Mouse (Mus musculus): Measurements from ENCODE around the gene Cdc34.
"Not testable (repeated sequence)": the region's sequence is repeated elsewhere in the genome, so short reads cannot be mapped to it uniquely, and the experiment has no call there.

Cdc34 gene

DNA sequence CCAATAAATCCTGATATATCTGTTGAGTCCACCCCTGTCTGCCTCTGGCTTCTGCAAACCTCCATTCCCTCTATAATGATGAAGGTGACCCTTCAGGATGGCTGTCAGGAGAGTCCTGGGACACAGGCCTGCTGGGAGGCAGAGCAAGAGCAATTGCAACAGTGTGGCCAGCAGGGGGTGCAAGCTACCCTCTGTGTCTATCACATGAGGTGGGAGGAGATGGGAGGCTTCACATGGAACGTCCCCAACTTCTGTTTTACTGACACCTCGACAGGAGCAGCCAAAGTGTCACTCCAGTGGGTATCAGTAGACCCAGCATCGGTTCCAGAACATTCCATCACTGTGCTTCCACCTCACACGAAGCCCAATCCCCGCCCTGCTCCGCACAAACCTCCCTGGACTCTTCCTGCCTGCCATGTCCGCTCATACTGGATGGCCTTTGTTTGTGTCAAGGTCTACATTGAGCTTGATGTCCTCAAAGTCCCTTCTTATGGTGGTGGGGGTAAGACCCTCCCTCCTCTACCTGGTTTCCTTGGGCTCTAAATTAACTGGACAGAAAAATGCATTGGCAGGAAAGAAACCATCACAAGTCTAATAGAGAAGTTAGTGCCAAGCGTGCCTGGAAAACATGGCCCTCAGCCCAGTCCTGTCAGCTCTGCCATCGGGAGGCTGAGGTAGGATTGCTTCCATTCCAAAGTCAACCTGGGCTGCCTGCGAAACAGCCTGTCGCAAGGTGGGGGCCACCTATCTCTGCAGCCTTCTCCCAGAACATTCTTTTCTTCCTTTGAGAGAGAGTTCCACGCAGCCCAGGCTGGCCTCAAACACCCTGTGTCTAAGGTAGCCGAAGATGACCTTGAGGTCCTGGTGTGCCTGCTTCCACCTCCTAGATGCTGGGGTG lies 13.5 kb downstream of the Cdc34 start:
- in situ Hi-C loops (cut with MboI) = no loop called here

DNA sequence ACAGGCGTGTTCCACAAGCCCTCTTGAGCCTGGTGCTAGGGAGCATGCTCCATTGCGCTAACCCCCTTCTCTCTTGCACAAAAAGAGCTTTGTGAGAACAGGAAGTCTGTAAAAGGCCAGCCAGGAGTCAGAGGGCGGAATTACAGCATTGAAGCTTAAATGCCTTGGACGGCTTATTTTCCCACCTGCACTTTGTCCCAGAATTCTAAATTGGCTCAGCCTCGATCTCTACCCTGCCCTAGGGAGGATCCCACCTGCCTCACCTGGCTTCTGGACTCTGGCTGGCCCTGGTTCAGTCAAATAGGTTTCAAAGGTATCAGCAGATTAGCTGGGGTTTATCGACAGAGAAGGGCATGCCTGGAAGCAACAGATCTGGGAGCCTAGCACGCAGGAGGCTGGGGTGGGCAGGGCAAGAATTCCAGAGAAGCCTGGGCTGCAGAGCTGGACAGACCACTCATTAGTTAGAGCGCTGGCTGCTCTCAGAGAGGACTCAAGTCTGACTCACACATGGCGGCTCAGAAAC lies 14.2 kb downstream of the Cdc34 start:
- in situ Hi-C loops (cut with MboI) = no loop called here

DNA sequence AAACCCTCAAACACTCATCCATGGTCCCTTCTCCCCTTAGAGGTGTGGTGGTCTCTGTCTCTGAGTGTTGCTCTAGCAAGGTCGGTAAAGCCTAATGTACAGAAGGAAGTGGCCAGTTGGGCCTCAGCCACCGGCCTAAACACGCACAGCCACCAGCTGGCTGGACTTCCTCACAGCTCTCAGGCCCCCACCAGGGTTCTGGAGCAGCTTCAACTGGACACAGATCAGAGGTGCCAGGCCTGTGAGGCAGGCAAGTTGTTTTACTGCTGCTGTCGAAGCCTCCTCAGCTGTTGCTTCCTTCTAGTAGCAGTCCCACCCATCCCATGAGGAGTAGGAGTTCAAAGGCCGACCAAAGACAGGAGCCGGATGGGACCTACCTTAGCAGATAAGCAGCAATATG lies 15.9 kb downstream of the Cdc34 start:
- in situ Hi-C loops (cut with MboI) = no loop called here

DNA sequence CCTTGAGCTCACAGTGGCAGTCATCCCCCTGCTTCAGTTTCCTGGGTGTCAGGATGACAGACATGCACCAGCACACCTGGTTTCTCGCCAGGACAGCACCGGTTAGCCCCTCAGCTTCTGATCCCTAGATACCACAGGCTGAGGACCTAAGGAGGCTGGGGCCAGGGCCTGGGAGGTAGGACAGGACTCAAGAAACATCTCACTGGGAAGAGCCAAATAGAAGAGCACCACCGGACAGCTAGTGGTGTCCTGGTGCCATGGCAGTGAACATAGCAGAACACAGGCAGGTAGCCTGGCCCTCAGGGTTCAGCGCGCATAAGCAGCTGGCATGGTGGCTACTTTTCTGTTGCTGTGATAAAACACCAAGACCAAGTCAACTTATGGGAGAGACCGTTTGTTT lies 16.5 kb downstream of the Cdc34 start:
- in situ Hi-C loops (cut with MboI) = no loop called here

DNA sequence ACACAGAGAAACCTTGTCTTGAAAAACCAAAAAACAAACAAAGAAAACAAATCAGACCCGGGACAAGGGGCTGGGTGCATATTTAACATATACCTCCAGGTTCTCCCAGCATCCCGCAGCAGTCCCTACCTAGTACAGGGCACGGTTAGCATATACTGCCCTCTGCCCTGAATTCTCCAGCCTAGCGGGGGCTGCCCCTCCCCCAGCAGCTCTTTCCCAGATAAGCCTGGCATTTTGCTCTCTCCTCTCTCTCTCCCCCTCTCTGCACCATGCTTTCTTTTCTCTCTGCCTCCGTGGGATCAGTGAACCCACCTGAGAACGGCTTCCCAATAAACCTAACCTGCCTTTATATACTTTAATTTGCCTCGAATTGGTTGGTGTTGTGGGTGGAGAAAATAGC lies 18.7 kb downstream of the Cdc34 start:
- in situ Hi-C loops (cut with MboI) = no loop called here

DNA sequence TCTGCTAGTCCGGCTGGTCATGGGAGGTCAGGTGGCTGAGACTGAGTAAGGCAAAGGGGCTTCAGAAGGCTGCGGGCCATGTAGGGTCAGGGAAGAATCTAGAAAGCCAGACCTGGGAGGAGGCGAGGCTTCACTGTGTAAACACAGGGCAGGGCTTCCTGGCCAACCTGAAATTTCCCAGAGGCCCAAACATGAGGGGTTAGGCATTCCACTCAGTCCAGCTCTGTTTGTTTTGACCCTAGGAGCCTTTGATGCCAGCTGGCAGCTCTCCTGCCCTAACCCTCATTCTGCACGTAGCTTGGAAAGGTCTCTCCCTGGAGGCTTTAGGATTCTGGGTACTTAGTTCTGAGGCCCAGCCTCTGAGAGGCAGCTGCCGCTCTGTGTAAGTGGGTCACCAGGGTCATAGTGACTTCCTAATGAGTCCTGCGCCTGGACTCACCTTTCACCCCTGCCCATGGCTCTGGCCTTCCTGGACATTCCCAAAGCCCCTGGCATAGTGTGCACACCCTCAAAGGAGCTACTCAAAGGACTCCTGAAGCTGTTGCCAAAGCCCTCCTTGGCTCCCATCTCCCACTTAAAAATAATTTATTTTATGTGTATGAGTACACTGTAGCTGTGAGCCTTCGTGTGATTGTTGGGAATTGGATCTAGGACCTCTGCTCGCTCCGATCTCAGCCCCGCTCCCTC lies 19.6 kb downstream of the Cdc34 start:
- in situ Hi-C loops (cut with MboI) = no loop called here

DNA sequence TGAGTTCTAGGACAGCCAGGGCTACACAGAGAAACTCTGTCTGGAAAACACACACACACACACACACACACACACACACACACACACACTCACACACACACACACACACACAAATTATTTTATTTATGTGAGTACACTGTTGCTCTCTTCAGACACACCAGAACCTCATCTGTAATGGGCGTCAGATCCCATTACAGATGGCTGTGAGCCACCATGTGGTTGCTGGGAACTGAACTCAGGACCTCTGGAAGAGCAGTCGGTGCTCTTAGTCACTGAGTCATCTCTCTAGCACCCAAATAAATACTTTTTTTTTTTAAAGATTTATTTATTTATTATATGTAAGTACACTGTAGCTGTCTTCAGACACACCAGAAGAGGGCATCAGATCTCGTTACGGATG lies 21.0 kb downstream of the Cdc34 start:
- in situ Hi-C loops (cut with MboI) = not testable (repeated sequence)

DNA sequence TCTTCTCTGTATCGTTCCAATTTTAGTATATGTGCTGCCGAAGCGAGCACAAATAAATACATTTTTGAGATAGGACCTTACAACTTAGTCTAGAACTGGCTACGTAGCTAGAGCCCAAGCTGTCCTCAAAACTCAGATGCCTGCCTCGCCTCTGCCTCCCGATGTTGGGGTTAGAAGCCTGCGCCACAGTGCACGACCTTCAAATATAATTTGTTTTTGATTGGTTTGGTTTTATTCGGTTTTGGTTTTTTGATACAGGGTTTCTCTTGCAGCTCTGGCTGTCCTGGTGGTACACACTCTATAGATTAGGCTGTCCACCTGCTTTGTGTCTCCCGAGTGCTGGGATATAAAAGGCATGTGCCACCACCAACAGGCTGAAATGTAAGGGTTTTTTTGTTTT lies 21.5 kb downstream of the Cdc34 start:
- in situ Hi-C loops (cut with MboI) = no loop called here

DNA sequence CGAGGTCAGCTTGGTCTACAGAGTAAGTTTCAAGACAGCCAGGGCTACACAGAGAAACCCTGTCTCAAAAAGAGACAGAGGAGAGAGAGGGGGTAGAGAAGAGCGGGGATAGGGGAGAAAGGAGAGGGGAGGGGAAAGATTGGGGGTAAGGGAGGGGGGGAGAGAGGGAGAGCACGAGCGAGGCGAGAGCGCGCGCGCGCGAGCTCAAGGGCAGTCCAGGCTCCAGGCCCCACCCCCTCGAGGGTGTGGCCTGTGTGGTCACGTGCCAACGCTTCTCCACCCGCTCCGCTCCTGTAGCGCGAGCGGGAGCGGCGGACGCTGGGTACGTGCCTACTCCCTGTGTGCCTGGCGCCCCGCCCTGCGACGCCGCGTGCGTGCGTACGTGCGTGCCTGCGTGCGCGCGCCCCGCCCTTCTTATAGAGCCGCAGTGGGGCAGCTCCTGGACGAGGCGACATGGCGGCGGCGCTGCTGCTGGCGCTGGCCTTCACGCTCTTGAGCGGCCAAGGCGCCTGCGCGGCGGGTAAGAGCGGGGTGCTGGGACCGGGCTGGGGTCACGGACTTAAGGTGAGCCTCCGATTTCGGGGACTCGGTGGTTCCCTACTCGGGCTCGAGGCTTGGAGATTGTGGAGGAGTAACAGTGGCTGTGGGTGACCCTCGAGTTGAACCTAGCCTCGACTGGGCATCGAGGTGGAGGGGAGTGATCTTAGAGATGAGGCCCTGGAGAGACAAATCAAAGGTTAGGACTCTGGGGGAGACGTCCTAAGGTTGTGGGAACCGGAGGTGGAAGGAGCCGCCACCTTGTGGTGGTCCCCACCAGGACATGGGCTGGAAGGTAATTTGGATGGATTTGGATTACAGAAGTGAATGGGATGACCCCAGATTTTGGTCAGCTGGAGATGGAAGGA lies 22.3 kb downstream of the Cdc34 start, which contains the start of gene Bsg:
Gene Bsg, plus strand, starts transcription at position 427 of the 905 bp plus-strand sequence.
- in situ Hi-C loops (cut with MboI) = no loop called here

DNA sequence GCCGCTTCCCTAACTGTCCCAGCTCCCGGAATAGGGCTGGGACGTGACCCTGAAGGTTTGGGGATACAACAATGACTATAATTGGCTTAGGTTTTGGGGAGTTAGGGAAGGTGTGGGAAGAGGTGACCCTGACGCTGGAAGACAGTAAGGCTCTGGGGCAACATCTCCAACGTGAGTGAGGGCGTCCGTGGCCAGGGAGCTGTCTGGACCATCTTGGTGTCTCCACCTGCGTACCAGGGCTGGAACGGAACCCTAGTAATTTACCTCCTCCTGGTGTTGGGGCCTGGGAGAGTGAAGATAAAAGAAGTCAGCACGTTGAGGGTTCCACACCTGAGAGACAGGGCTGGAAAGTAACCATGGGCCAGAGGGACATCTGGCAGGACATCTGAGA lies 23.0 kb downstream of the Cdc34 start:
- in situ Hi-C loops (cut with MboI) = no loop called here

DNA sequence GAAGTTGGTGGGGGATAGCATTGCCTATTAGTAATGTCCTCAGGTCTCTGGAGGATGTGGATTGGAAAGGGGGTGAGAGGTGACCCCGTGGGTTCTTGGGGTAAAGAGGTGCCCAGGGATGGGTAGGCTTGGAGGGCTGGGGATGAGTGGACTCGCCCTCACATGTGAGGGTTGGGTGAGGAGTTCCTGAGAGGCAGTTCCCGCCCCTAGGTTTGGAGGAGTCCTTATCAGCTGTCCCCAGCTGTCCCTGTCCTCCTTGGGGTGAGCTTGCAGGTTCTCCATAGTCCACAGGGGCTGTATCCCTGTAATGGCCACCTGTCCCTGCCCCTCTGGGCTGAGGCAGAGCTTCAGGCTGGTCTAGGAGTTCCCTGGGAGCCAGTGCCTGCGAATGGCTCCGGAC lies 24.0 kb downstream of the Cdc34 start:
- in situ Hi-C loops (cut with MboI) = no loop called here

DNA sequence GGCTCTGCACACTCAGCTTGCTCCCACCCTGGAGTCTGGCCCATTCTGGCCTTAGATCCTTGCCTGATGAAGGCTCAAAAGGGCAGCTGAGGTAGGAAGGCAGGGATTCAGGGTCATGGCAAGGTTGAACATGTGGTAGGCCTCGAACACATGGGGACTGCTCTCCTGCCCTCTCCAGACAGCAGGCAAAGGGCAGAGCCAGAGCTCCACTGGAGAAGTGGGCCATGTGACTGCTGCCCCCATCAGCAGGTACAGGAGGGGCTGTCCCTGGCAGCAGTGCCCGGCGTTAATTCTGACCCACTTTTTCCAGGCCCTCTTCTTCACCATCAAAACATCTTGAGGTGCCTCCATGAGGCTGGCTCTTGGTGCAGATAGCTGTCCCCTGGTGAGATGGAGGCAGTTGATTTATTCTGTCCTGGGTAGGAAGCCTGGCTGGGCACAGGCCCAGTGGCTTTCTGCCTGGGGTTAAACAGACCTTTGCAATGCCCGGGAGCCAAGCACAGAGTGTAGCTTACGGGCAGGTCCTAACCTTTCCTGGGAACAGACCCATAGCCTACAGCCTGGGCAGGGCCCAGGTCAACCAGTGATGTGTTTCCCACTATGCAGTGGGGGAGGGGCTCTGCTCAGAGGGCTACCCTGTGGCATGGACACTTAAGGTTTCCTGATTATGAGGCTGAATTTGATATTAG lies 24.6 kb downstream of the Cdc34 start:
- in situ Hi-C loops (cut with MboI) = no loop called here

DNA sequence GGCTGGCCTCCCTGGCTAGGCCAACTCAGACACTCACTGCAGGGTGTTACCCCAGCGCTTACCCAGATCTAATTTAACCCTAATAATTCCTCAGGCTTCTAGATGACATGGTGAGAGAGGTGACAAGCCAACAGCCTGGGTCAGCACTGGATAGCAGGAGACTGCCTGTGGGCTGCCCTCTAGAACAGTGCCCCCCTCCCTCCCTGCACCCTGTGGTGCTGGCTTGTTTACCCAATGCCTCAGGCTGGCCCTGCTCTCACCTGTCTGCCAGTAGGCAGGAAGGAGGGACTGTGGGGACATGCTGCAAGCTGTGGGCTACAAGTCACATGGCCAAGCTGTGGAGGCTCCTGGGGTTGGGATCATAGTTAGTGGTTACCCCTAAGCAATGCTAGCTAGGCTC lies 25.2 kb downstream of the Cdc34 start:
- in situ Hi-C loops (cut with MboI) = no loop called here

DNA sequence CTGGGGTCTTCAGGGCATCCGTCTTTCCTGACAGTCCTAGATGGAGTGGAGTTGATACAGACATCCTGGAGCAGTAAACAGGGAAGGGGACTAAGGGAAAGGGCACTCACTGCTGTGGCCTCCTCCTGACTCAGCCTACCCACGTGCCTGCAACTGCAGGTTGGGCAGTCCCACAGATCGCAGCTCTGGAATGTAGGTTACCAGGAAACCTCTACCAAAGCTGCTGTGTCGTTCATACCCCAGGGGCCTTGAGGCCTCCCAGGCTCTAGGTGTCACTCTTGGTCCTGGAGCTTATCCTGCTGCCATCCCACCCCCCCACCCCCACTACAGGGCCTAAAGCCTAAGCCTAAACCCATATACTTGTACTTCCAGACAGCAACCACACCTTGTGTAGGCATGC lies 25.8 kb downstream of the Cdc34 start:
- in situ Hi-C loops (cut with MboI) = no loop called here

DNA sequence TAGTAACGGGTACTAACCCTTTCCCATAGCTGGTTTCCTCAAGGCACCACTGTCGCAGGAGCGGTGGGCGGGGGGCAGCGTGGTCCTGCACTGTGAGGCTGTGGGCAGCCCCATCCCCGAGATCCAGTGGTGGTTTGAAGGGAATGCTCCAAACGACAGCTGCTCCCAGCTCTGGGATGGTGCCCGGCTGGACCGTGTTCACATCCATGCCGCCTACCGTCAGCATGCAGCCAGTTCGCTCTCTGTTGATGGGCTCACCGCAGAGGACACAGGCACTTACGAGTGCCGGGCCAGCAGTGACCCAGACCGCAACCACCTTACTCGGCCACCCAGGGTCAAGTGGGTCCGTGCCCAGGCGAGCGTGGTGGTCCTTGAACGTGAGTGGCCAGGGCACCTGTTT lies 26.7 kb downstream of the Cdc34 start:
- in situ Hi-C loops (cut with MboI) = no loop called here

DNA sequence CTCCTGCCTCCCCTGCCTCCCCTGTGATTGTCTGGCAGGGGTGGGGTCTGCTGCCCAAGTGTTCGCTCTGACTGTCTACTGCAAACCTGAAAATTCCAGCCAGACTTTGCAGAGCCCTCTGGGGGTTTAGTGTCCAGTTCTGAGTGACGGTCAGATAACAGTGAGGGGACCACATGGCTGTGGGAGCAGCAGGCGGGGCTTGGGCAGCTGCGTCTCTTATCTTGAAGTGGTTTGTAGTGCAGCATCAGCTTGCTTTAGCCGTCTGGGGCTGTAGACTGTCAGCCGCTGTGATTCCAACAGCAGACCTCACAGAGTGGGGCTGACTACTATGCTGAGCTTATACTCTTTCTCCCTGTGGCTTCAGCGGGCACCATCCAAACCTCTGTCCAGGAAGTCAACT lies 27.3 kb downstream of the Cdc34 start:
- in situ Hi-C loops (cut with MboI) = no loop called here

DNA sequence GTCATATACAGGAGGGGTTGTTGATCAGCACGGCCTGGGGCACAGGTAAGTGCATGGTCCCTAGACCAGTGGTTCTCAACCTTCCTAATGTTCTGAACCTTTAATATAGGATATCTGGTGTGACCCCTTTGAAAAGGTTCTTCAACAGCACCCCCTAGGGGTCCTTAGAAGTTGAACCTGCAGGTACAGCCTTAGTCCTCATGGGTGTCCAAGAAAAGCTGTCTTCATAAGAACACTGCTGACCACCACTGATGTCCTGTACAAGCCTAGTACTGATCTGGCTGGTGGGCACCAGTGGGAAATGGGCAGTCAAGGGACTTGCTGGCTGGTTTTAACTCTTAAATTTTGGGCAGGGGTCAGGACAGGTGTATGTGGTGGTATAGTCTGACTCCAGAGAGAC lies 30.0 kb downstream of the Cdc34 start:
- in situ Hi-C loops (cut with MboI) = no loop called here

DNA sequence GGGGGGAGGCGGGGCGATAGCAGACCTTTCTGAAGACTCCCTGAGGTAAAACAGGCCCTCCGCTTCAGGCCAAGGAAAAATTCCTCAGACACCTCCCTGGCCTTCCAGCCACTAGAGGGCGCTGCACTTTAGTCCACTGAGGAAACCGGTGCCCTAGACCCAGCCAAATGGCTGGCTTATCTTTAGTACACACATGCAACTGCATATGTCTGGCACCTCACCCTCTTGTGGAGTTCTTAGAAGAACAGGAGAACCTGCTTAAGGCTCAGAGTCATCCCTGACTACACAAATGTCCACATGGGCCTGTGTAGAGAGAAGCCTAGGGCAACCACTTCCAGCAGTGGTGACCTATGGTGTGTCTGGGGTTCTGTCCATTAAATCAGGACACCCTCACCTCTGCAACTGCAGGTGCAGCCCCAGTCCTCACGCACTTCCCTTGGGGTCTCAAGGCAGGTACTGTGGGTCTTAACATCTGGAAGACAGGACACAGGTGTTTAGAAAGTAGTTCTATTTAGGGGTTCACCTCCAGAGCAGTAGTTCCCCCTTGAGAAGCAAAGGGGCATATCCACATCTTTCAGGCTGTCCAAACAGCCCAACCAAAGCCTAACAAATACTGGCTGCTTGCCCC lies 30.6 kb downstream of the Cdc34 start:
- in situ Hi-C loops (cut with MboI) = no loop called here

DNA sequence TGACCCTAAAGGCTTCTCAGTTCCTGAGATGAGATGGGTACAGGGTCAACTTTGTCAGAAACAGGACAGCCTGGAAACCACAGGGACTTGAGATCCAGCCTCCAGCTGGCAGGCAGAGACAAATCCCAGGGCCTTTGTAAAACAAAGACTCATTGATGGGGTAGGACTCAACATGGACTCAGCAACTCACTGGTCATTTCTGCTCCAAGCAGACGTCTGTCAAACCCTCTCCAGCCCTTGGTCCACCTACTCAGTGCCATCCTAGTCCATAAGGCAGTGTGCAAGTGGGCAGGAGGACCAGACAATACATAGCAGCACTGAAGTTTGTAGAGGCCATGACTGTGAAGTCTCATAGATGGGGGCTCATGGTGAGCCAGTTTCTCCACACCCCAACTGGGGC lies 31.2 kb downstream of the Cdc34 start:
- in situ Hi-C loops (cut with MboI) = no loop called here

DNA sequence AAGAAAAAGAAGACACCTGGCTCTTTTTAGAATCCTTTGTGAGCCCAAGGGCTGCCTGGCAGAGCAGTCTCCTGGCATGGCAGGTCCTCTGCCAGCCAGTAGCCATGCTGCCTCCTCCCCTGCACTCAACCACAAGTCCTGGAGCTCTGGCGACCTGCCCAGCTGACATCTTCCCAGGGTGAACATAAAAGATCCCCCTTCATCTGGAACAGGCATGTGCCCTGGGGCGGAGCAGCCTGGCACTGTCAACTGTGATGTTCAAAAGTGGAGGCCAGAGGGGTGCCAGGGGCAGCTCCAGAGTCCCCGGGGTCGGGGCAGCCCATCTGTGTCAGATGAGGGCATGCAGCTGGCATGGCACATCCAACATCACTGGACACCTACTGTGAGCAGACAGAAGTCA lies 33.0 kb downstream of the Cdc34 start:
- in situ Hi-C loops (cut with MboI) = no loop called here

Measured in mature B cell (primary cell).